Mouse (Mus musculus) forebrain, embryonic 16.5 days (tissue): ENCODE measurements around the gene Tmcc1. TPM values are rescaled to one million over a fixed set of nuclear protein-coding genes. Genes with fewer than 3 reads are reported as not detected.
"Not testable (repeated sequence)": the region's sequence is repeated elsewhere in the genome, so short reads cannot be mapped to it uniquely, and the experiment has no call there.

Experiments
- ATAC-seq: fragments of 200-750 bp; cut with Nextera tagmentation; 2 replicates; pipeline ENCODE4 v1.8.0; 2017; ENCODE audit warnings: mild to moderate bottlenecking, moderate library complexity
- H3K27ac ChIP-seq: fragments of 300-500 bp; sonication (generic); 2 replicates; pipeline ENCODE4 v1.5.1; 2014; ENCODE audit warnings: low read length, control low read depth
- H3K27me3 ChIP-seq: fragments of 300-500 bp; sonication (generic); replicated peaks from 2 replicates; pipeline ENCODE4 v1.6.1; 2014; ENCODE audit warnings: low read length; ENCODE audit not compliant: control insufficient read depth, insufficient read depth
- H3K36me3 ChIP-seq: fragments of 300-500 bp; sonication (generic); 2 replicates; pipeline ENCODE4 v1.6.1; 2014; ENCODE audit not compliant: control insufficient read depth, insufficient read depth
- H3K4me1 ChIP-seq: fragments of 300-500 bp; sonication (generic); replicated peaks from 2 replicates; pipeline ENCODE4 v1.6.1; 2014; ENCODE audit warnings: low read length; ENCODE audit not compliant: control insufficient read depth, insufficient read depth
- H3K4me2 ChIP-seq: fragments of 300-500 bp; sonication (generic); 2 replicates; pipeline ENCODE4 v1.6.1; 2014; ENCODE audit warnings: mild to moderate bottlenecking, low read length, control low read depth
- H3K4me3 ChIP-seq: fragments of 300-500 bp; sonication (generic); replicated peaks from 2 replicates; pipeline ENCODE4 v1.5.1; 2014; ENCODE audit warnings: mild to moderate bottlenecking, low read length, control low read depth
- H3K9ac ChIP-seq: fragments of 300-500 bp; sonication (generic); replicated peaks from 2 replicates; pipeline ENCODE4 v1.6.1; 2014; ENCODE audit warnings: low read depth, low read length, control low read depth
- H3K9me3 ChIP-seq: fragments of 300-500 bp; sonication (generic); 2 replicates; pipeline ENCODE4 v1.6.1; 2016; ENCODE audit warnings: low read length; ENCODE audit not compliant: control insufficient read depth
- WGBS: fragments of 180-500 bp; shearing (Covaris S2); extraction: QIAGEN DNeasy Blood & Tissue Kit; methylation state at CpG from one replicate; pipeline ENCODE4 v1.1.7; 2014; 5-methylcytosine and 5-hydroxymethylcytosine counted together
- polyA plus RNA-seq: library from polyadenylated mRNA; unstranded; fragments of >200 nt; fragmentation: Nextera tagmentation; extraction: Ambion mirVana; gene quantifications from 2 replicates; pipeline ENCODE4 v1.2.1, GENCODE M21; 2015

Tmcc1 gene
- polyA plus RNA-seq, 1 experiment from 2014 or later = 38.4 TPM

DNA sequence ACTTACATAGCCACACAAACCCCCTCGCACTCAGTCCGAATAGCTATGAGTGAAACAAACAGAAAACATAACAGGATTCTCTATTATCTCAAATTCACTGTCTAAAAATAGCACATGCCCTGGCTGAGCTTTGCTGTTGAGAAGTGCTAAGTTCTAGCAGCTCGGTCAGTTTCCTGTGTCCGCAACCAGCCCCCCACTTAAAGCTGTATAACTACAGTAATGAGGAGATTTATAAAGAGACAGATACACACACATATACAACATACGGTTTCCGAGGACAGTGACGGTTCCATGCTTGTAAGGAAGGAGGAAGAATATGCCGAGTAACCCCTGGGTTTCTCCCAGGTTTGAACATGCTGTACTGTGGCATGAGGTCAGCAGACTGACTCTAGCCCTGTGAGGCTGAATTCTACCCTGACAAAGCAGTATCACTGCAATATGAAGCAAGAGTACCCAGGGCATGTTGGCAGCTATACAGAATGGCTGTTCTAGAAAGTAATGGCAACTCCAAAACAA lies 120.5 kb downstream of the Tmcc1 start:
- WGBS = 72% methylated on average over 8 of the region's 8 CpGs
- Histone ChIP-seq H3K4me3 (no peak overlapping the region), H3K36me3 (no peaks in the 10 kb centered on the region), H3K9me3 (no peaks in the 10 kb centered on the region), H3K27me3 (no peaks in the 10 kb centered on the region), H3K4me2 (no peak overlapping the region), H3K9ac (no peak overlapping the region), H3K27ac (peak overlapping the region; percentile 20; the same call in 1 of the 2 replicates), H3K4me1 (peaks cover 10% of the 10 kb centered on the region)
- ATAC-seq = no peak

DNA sequence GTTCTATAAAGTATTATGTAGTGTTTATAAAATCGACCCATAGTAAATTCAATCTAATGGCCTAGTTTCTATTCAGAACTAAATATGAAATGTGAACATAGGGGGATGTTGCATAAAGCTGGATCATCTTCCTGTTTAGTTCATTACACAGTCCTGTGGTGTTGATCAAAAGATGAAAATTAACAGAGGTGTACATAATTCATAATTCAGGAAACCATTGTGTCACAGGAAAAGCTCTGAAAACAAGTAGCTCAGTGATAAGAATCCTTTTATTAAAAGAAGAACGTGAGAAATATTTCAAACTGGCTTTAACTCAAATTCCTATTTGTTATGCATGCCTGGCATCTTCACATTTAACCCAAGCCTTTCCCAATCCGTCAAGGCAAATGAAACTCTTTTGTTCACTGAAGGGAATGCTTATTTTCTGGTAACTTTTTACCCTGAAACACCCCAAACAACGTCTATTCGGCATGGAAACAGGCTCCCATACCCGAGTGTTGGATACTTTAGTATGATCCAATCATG lies 121.0 kb downstream of the Tmcc1 start:
- Histone ChIP-seq H3K9ac (no peak overlapping the region), H3K4me3 (no peak overlapping the region), H3K4me2 (no peak overlapping the region), H3K9me3 (no peaks in the 10 kb centered on the region), H3K27ac (peak overlapping the region; percentile 20; the same call in 1 of the 2 replicates), H3K27me3 (no peaks in the 10 kb centered on the region), H3K36me3 (no peaks in the 10 kb centered on the region), H3K4me1 (peaks cover 10% of the 10 kb centered on the region)
- 34% methylated on average over 6 of the region's 6 CpGs for WGBS
- no peak for ATAC-seq

DNA sequence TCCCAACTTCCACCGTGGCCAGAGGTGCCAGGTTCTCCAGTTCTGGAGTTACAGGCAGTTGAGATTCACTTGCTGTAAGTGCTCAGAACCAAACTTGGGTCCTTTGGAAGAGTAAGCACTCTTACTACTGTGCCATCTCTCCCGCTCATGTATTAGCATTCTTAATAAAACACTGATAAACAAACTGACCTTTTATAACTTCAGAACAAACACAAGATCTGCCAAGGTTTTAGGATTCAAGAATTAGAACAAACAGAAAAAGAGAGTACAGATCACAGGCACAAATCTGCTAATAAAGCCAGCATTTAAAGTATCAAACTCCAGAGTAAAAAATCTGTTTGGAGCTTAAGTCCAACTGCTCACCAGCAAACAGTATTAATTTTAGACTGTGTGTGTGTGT lies 121.5 kb downstream of the Tmcc1 start:
- Histone ChIP-seq H3K4me1 (peaks cover 10% of the 10 kb centered on the region), H3K4me3 (no peak overlapping the region), H3K9me3 (no peaks in the 10 kb centered on the region), H3K27me3 (no peaks in the 10 kb centered on the region), H3K36me3 (no peaks in the 10 kb centered on the region), H3K4me2 (no peak overlapping the region), H3K9ac (no peak overlapping the region), H3K27ac (no peak overlapping the region)
- WGBS = 93% methylated on average over 2 of the region's 2 CpGs
- ATAC-seq = no peak

DNA sequence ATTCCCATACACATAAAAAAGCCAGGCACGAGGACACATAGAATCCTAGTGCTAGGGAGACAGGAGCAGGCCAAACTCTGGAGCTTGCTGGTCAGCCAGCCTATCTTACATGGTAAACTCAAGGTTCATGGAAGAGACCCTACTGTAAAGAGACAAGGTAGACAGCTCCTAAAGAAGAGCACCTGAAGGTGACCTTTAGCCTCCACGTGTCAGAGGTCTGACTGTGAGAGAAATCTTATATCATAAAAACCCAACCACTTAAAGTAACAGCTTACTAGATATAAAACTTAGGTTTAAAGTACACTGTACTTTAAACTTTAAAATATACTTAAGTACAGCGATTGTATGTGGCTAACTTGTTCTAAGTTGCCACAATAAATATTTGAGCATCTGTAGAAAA lies 122.7 kb downstream of the Tmcc1 start:
- no peaks in the 10 kb centered on the region for H3K36me3 ChIP-seq
- H3K4me1 ChIP-seq = peaks cover 10% of the 10 kb centered on the region
- ATAC-seq = no peak
- WGBS = 93% methylated on average over 3 of the region's 3 CpGs
- H3K27me3 ChIP-seq = no peaks in the 10 kb centered on the region
- H3K9me3 ChIP-seq = no peaks in the 10 kb centered on the region
- no peak overlapping the region for H3K9ac ChIP-seq
- no peak overlapping the region for H3K27ac ChIP-seq
- H3K4me2 ChIP-seq = no peak overlapping the region
- H3K4me3 ChIP-seq = no peak overlapping the region

DNA sequence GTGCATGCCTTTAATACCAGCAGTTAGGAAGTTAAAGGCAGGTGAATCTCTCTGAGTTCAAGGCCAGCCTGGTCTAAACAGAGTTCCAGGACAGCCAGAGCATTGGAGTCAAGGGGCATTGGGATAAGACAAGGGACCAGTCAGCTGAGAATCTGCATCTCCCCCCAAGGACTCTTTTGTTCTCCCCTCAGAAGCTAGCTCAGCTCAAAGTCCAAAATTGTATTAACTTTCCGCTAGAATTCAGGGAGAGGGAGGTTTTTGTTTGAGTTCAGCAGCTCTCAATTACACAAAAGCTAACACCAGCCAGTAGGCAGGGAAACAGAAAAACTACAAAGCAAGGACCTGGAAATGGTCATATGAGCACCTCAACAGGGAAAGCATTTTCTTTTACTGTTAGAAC lies 129.8 kb downstream of the Tmcc1 start:
- Histone ChIP-seq H3K4me3 (no peak overlapping the region), H3K9me3 (no peaks in the 10 kb centered on the region), H3K27ac (no peak overlapping the region), H3K4me2 (no peak overlapping the region), H3K9ac (no peak overlapping the region), H3K27me3 (no peaks in the 10 kb centered on the region), H3K36me3 (no peaks in the 10 kb centered on the region), H3K4me1 (no peaks in the 10 kb centered on the region)
- 26% methylated on average over 1 of the region's 1 CpGs for WGBS
- ATAC-seq = no peak

DNA sequence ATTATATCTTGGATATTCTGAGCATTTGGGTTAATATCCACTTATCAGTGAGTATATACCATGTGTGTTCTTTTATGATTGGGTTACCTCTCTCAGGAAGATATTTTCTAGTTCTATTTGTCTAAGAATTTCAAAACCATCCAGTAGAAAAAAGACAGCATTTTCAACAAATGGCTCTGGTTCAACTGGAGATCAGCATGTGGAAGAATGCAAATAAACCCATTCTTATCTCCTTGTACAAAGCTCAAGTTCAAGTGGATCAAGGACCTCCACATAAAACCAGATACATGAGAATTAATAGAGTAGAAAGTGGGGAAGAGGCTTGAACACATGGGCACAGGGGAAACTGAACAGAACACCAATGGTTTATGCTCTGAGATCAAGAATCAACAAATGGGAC lies 133.7 kb downstream of the Tmcc1 start:
- not testable (repeated sequence) for H3K9me3 ChIP-seq, H3K27ac ChIP-seq, ATAC-seq, H3K9ac ChIP-seq, H3K4me2 ChIP-seq, H3K4me3 ChIP-seq, H3K27me3 ChIP-seq, H3K36me3 ChIP-seq
- peaks cover 25% of the 10 kb centered on the region for H3K4me1 ChIP-seq

DNA sequence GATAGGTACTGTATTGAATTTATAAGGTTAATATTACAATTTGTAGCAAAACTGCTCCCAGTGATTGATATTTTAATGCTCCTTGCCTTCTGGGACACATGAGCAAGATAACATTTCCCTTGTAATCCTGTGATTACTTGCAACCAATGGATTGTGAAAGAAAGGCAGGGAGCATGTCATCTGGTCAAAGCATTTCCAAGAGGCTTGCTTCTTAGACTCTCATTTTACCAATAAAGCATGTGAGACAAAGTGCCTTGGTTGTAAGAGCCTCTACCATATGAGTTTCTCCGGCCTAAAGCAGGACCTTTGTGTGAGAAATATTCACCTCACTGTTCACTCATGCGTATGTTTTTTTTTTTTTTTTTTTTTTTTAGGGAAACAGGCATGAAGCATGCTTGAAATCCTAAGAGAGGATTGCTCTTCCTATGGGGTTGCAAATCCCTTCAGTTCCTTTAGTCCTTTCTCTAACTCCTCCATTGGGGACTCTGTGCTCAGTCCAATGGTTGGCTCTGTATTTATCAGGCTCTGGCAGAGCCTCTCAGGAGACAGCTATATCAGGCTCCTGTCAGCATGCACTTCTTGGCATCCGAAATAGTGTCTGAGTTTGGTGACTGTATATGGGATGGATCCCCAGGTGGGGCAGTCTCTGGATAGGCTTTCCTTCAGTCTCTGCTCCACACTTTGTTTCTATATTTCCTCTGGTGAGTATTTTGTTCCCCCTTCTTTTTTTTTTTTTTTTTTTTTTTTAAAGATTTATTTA lies 134.6 kb downstream of the Tmcc1 start:
- 69% methylated on average over 3 of the region's 3 CpGs for WGBS

DNA sequence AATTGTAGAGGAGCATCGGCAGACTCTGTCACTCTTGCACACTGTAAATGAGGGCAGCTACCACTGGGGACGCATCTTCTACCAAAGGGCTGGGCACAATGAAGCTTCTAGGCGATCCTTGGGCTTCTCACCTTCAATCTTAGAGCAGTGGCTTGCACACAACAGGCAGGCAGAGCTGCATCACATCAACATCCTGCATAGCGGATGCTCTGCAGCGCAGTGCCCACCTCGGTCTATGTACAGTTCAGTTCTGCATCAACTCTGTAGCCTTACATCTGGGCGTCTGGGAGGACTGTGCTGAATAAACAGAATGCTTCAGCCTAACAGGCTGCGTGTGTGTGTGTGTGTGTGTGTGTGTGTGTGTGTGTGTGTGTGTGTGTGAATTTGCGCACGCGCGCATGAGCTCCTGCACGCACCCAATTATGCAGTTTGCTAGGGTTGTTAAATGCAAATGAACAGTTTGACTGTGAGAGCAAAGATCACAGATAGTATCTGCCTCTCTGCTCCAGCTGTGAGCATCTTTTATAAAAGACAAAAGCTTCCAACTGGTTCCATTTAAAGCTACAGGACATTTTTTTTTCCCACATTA lies 136.5 kb downstream of the Tmcc1 start:
- H3K9me3 ChIP-seq = no peaks in the 10 kb centered on the region
- 9% methylated on average over 13 of the region's 13 CpGs for WGBS
- H3K4me2 ChIP-seq = peak overlapping the region; percentile 60
- H3K4me1 ChIP-seq = peaks cover 39% of the 10 kb centered on the region
- H3K4me3 ChIP-seq = peak overlapping the region; percentile 49
- ATAC-seq = peak; percentile 88
- H3K27ac ChIP-seq = peak overlapping the region; percentile 97
- H3K36me3 ChIP-seq = no peaks in the 10 kb centered on the region
- peak overlapping the region; percentile 68 for H3K9ac ChIP-seq
- no peaks in the 10 kb centered on the region for H3K27me3 ChIP-seq

More for the DNA sequence above, 134.6 kb downstream of the Tmcc1 start:
- Histone ChIP-seq H3K4me3 (no peak overlapping the region), H3K4me2 (no peak overlapping the region), H3K4me1 (peaks cover 33% of the 10 kb centered on the region), H3K36me3 (no peaks in the 10 kb centered on the region), H3K27ac (no peak overlapping the region), H3K9ac (no peak overlapping the region), H3K9me3 (no peaks in the 10 kb centered on the region), H3K27me3 (no peaks in the 10 kb centered on the region)
- ATAC-seq = no peak

DNA sequence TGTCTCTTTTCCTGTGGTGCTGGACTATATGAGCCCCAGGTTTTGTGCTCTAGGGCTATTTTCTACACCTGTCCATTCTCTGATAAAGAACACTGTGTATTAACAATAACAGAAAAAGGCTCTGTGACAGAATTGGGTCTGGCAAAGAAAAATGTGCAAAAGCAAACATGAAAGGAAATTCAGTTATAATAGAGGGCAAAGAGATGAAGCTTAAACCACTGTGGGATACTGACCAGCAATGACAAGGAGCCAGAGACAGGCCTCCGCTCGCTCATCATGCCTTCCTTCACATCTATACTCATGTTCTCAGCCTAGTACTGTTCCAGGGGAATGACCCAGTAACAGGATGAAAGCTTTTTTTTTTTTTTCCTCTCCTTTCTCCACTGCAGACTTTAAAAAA lies 137.5 kb downstream of the Tmcc1 start:
- Histone ChIP-seq H3K4me1 (peaks cover 42% of the 10 kb centered on the region), H3K4me2 (peak overlapping the region; percentile 60), H3K36me3 (no peaks in the 10 kb centered on the region), H3K27ac (peak overlapping the region; percentile 63), H3K27me3 (no peaks in the 10 kb centered on the region), H3K4me3 (peak overlapping the region; percentile 49), H3K9me3 (no peaks in the 10 kb centered on the region), H3K9ac (0 out of 2 replicates have a peak overlapping the region, but pooled peaks have one; percentile 13)
- no peak for ATAC-seq
- 82% methylated on average over 2 of the region's 2 CpGs for WGBS
